Mouse (Mus musculus) olfactory bulb, adult 2 months (tissue): ENCODE measurements around the gene Rab26.

ENCODE experiments used
- CTCF ChIP-seq: fragments of 200-500 bp; IDR thresholded peaks from 2 replicates; pipeline ENCODE4 v1.5.1; 2012; ENCODE audit warnings: low read depth, mild to moderate bottlenecking, low read length, moderate library complexity; ENCODE audit not compliant: insufficient read depth
- POLR2A ChIP-seq: fragments of 200-500 bp; IDR thresholded peaks from 2 replicates; pipeline ENCODE4 v1.6.1; 2012; ENCODE audit warnings: mild to moderate bottlenecking, low read depth, low read length, moderate library complexity; ENCODE audit not compliant: insufficient read depth

DNA sequence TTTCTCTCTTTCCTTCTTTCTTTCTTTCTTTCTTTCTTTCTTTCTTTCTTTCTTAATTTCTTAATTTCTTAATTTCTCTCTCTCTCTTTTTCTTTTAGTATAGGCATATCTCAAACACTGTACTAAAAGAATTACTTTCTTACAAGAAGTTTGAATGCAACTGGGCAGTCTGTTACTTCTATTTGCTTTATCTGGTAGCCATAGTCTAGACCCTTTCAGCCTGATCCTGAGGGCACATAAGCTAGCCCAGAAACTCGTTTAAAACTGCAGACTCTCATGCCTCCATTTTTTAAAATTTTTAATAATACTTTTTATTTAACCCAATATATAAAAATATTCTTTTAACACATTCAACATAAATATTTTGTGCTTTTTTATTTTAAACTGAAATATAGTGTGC lies 54.6 kb downstream of the Rab26 start:
- TF ChIP-seq CTCF (no peak), POLR2A (no peak)
